Mouse (Mus musculus) heart, embryonic 13.5 days (tissue): Measurements from ENCODE around the gene Tcf7l2. TPM values are rescaled to one million over a fixed set of nuclear protein-coding genes. Genes with fewer than 3 reads are reported as not detected.

Experiments used
- ATAC-seq: fragments of 200-750 bp; cut with Nextera tagmentation; 2 replicates; pipeline ENCODE4 v1.8.0; 2017; ENCODE audit warnings: moderate TSS enrichment; ENCODE audit not compliant: insufficient number of reproducible peaks, low FRiP score, low TSS enrichment; ENCODE audit errors: extremely low read depth
- H3K27ac ChIP-seq: fragments of 300-500 bp; sonication (generic); replicated peaks from 2 replicates; pipeline ENCODE4 v1.5.1; 2015; ENCODE audit warnings: moderate library complexity, mild to moderate bottlenecking, inconsistent platforms
- H3K27me3 ChIP-seq: fragments of 300-500 bp; sonication (generic); replicated peaks from 2 replicates; pipeline ENCODE4 v1.6.1; 2015; ENCODE audit warnings: mild to moderate bottlenecking, inconsistent platforms
- H3K36me3 ChIP-seq: fragments of 300-500 bp; sonication (generic); 2 replicates; pipeline ENCODE4 v1.6.1; 2015; ENCODE audit warnings: mild to moderate bottlenecking, inconsistent platforms
- H3K4me1 ChIP-seq: fragments of 300-500 bp; sonication (generic); 2 replicates; pipeline ENCODE4 v1.6.1; 2015; ENCODE audit warnings: inconsistent platforms
- H3K4me2 ChIP-seq: fragments of 300-500 bp; sonication (generic); 2 replicates; pipeline ENCODE4 v1.6.1; 2015; ENCODE audit warnings: inconsistent platforms, mild to moderate bottlenecking, moderate library complexity
- H3K4me3 ChIP-seq: fragments of 300-500 bp; sonication (generic); 2 replicates; pipeline ENCODE4 v1.5.1; 2015; ENCODE audit warnings: moderate library complexity, mild to moderate bottlenecking, inconsistent platforms
- H3K9ac ChIP-seq: fragments of 300-500 bp; sonication (generic); 2 replicates; pipeline ENCODE4 v1.6.1; 2015; ENCODE audit warnings: inconsistent platforms, mild to moderate bottlenecking, moderate library complexity
- H3K9me3 ChIP-seq: fragments of 300-500 bp; sonication (generic); 2 replicates; pipeline ENCODE4 v1.6.1; 2016; ENCODE audit warnings: inconsistent platforms
- WGBS: fragments of 180-500 bp; shearing (Covaris S2); methylation state at CpG from one replicate; pipeline ENCODE4 v1.1.7; 2015; ENCODE audit warnings: mixed read lengths; 5-methylcytosine and 5-hydroxymethylcytosine counted together
- polyA plus RNA-seq: library from polyadenylated mRNA; unstranded; fragments of >200 nt; fragmentation: Nextera tagmentation; extraction: Ambion mirVana; gene quantifications from 2 replicates; pipeline ENCODE4 v1.2.1, GENCODE M21; 2015

Tcf7l2 gene
- polyA plus RNA-seq, 1 experiment from 2014 or later: 42.6 TPM

DNA sequence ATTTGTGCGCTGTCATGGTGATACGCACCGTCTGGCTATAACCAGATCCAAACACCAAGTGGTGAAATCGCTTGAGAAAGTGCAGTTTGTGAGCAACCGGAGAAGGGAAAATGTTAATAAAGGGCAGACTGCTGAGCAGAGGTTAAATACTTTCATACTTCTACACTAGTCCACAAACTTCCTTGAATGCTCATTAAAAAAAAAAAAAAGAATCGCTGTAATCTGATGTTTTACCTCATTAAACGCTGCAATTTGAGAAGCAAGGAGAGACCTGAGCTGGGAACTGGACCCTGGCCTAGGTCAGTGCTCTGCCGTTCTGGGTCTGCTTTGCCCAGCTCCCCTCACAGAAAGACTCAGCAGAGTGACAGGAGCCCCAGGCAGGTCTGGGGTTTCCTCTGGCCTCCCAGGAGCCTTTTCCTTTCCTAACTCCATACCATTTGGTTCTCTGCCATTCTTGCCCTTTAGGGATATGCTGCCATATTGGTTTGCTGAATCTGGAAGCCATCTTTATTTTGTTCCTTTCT is 33.5 kb upstream of the Tcf7l2 start:
- H3K4me2 ChIP-seq: no peak overlapping the region
- no peaks in the 10 kb centered on the region for H3K4me1 ChIP-seq
- 85% methylated on average over 8 of the region's 8 CpGs for WGBS
- H3K27me3 ChIP-seq: no peaks in the 10 kb centered on the region; the same call in 1 of the 2 replicates
- H3K27ac ChIP-seq: no peak overlapping the region
- no peak overlapping the region for H3K4me3 ChIP-seq
- no peaks in the 10 kb centered on the region for H3K9me3 ChIP-seq
- H3K9ac ChIP-seq: no peak overlapping the region
- ATAC-seq: no peak
- no peaks in the 10 kb centered on the region for H3K36me3 ChIP-seq

GRCm38 (mm10) chr19:55710841-55711240 is 30.8 kb upstream of the Tcf7l2 start:
- H3K9ac ChIP-seq: no peak overlapping the region
- no peak for ATAC-seq
- H3K27ac ChIP-seq: no peak overlapping the region
- H3K27me3 ChIP-seq: no peaks in the 10 kb centered on the region; the same call in 1 of the 2 replicates
- no peak overlapping the region for H3K4me2 ChIP-seq
- H3K4me3 ChIP-seq: no peak overlapping the region
- H3K36me3 ChIP-seq: no peaks in the 10 kb centered on the region
- WGBS: 73% methylated on average over 5 of the region's 5 CpGs
- H3K9me3 ChIP-seq: no peaks in the 10 kb centered on the region
- no peaks in the 10 kb centered on the region for H3K4me1 ChIP-seq

DNA sequence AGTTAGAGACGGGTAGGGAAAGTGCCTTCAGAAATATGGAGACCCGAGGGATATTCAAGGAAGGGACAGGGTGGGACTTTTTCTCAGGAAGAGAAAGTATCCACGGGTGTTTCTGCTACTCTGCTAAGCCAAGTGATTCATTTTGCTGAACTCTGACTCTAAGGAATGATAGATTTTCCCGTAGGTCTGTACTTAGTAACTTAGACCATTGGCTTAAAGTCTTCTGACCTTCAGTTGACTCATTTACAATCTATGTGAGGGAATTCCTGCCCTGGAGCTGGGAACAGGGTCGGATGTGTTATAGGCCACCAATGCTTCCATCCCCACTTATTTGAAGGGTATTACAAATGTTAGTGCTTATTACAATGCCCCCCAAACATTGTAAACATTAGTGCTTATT is 29.9 kb upstream of the Tcf7l2 start:
- H3K27ac ChIP-seq: no peak overlapping the region
- H3K9ac ChIP-seq: no peak overlapping the region
- no peaks in the 10 kb centered on the region for H3K4me1 ChIP-seq
- H3K27me3 ChIP-seq: no peaks in the 10 kb centered on the region; the same call in 1 of the 2 replicates
- H3K4me3 ChIP-seq: no peak overlapping the region
- H3K36me3 ChIP-seq: no peaks in the 10 kb centered on the region
- WGBS: 75% methylated on average over 5 of the region's 5 CpGs
- H3K9me3 ChIP-seq: no peaks in the 10 kb centered on the region
- no peak overlapping the region for H3K4me2 ChIP-seq
- ATAC-seq: no peak

DNA sequence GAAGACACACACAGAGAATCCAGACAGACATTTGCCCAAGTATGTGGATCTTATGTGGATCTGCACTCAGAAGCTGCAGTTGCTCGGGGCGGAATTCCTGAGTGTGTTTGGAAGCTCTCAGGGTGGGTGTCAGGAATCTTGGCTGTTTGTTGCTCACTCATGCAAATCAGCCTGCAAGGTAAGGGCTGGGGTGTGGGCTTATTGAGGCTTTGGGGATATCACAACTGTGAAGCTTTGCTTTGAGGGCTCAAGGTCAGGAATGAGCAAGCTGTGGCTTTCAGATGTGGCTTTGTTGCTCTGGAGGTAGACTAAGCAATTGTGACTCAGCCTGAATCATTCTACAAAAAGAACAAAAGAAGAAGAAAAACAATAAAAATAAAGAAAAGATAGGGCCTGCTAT is 28.9 kb upstream of the Tcf7l2 start:
- Histone ChIP-seq H3K4me2 (no peak overlapping the region), H3K9ac (no peak overlapping the region), H3K27ac (no peak overlapping the region), H3K27me3 (no peaks in the 10 kb centered on the region; the same call in 1 of the 2 replicates), H3K4me1 (no peaks in the 10 kb centered on the region), H3K4me3 (no peak overlapping the region), H3K36me3 (no peaks in the 10 kb centered on the region), H3K9me3 (no peaks in the 10 kb centered on the region)
- 72% methylated on average over 2 of the region's 2 CpGs for WGBS
- no peak for ATAC-seq

GRCm38 (mm10) chr19:55714015-55714414 is 27.6 kb upstream of the Tcf7l2 start:
- Histone ChIP-seq H3K4me2 (no peak overlapping the region), H3K9ac (no peak overlapping the region), H3K27me3 (no peaks in the 10 kb centered on the region; the same call in 1 of the 2 replicates), H3K27ac (no peak overlapping the region), H3K36me3 (no peaks in the 10 kb centered on the region), H3K4me3 (no peak overlapping the region), H3K9me3 (no peaks in the 10 kb centered on the region), H3K4me1 (no peaks in the 10 kb centered on the region)
- no peak for ATAC-seq
- WGBS: 51% methylated on average over 4 of the region's 4 CpGs

DNA sequence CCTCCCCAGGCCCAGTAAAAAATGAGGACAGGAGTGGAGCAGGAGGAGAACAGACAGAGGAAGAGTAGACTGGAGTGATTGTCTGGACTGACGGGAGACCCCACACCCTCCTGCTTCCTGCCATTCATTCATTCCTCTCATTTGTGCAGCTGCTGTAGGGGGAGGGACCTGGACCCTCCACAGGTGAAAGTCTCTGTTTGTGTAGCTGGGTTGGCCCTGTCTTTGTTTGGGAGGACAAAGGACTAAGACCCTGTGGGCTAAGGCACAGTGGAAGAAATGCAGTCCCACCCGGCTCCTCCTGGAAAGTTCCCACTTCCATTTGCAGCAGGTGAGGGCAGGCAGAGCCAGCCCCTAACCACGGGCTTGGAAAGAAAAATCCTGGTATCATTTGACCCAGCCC is 27.0 kb upstream of the Tcf7l2 start:
- H3K27ac ChIP-seq: no peak overlapping the region
- WGBS: 58% methylated on average over 3 of the region's 3 CpGs
- no peaks in the 10 kb centered on the region; the same call in 1 of the 2 replicates for H3K27me3 ChIP-seq
- no peak overlapping the region for H3K4me2 ChIP-seq
- H3K36me3 ChIP-seq: no peaks in the 10 kb centered on the region
- no peak overlapping the region for H3K4me3 ChIP-seq
- ATAC-seq: no peak
- H3K9ac ChIP-seq: no peak overlapping the region
- H3K9me3 ChIP-seq: no peaks in the 10 kb centered on the region
- H3K4me1 ChIP-seq: no peaks in the 10 kb centered on the region

- H3K27ac ChIP-seq: no peak overlapping the region
- no peak for ATAC-seq
- no peak overlapping the region for H3K4me2 ChIP-seq
- H3K9ac ChIP-seq: no peak overlapping the region
- no peaks in the 10 kb centered on the region for H3K9me3 ChIP-seq
- no peaks in the 10 kb centered on the region for H3K36me3 ChIP-seq
- H3K4me3 ChIP-seq: no peak overlapping the region
- no peaks in the 10 kb centered on the region for H3K27me3 ChIP-seq
- 63% methylated on average over 6 of the region's 6 CpGs for WGBS
- H3K4me1 ChIP-seq: peaks cover 8% of the 10 kb centered on the region
Observed at GRCm38 (mm10) chr19:55719083-55719482, 22.5 kb upstream of the Tcf7l2 start.

GRCm38 (mm10) chr19:55719524-55720408 is 21.9 kb upstream of the Tcf7l2 start:
- Histone ChIP-seq H3K9me3 (no peaks in the 10 kb centered on the region), H3K4me1 (peaks cover 8% of the 10 kb centered on the region), H3K27ac (no peak overlapping the region), H3K36me3 (no peaks in the 10 kb centered on the region), H3K4me3 (no peak overlapping the region), H3K9ac (no peak overlapping the region), H3K27me3 (no peaks in the 10 kb centered on the region), H3K4me2 (no peak overlapping the region)
- no peak for ATAC-seq
- WGBS: 74% methylated on average over 20 of the region's 20 CpGs

GRCm38 (mm10) chr19:55720409-55721092 is 21.1 kb upstream of the Tcf7l2 start:
- Histone ChIP-seq H3K9me3 (no peaks in the 10 kb centered on the region), H3K36me3 (no peaks in the 10 kb centered on the region), H3K4me3 (no peak overlapping the region), H3K4me2 (no peak overlapping the region), H3K9ac (no peak overlapping the region), H3K27ac (no peak overlapping the region), H3K4me1 (peaks cover 8% of the 10 kb centered on the region), H3K27me3 (no peaks in the 10 kb centered on the region)
- ATAC-seq: no peak
- WGBS: 69% methylated on average over 16 of the region's 16 CpGs

DNA sequence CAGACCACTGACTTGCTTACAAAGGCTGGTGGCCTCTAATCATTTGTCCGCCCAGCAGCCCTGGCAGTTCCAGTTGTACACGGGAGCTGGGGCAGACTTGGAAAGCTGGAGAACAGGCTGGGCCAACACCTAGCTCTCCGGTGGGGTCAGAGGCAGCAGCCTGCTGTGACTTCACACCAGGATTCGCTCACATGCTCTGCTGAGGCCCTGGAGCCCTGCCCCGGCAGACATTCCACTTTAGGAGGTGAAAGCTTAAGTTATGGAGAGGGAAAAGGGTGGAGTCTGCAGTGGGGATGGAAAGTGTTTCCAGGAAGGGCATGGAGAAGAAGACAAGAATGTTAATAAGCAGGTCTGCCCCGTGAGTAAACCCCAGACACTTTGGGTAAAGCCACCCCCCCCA is 19.2 kb upstream of the Tcf7l2 start:
- peaks cover 8% of the 10 kb centered on the region for H3K4me1 ChIP-seq
- H3K36me3 ChIP-seq: no peaks in the 10 kb centered on the region
- 21% methylated on average over 6 of the region's 6 CpGs for WGBS
- no peak overlapping the region for H3K4me2 ChIP-seq
- ATAC-seq: no peak
- H3K4me3 ChIP-seq: no peak overlapping the region
- H3K27ac ChIP-seq: no peak overlapping the region
- no peaks in the 10 kb centered on the region for H3K9me3 ChIP-seq
- H3K9ac ChIP-seq: no peak overlapping the region
- H3K27me3 ChIP-seq: no peaks in the 10 kb centered on the region

DNA sequence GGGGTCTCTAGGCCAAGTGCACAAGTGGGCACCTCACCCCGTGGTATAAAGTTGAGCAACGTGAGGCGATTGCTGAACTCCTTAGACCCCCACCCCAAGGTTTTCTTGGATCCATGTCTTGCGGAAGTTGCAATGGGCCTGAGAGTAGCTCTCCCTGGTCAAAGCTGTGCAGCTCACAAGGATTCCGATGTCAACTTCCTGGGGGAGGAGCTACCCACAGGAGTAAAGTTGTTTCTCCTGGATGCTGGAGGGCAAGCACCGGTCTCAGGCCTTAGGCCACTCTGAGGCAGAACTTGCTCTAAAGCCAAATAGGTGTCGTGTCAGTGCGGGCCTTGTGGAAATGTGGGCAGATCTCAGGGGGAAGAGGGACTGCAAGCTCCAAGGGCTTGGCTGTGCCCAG is 12.2 kb upstream of the Tcf7l2 start:
- 69% methylated on average over 8 of the region's 8 CpGs for WGBS
- Histone ChIP-seq H3K27ac (no peak overlapping the region), H3K9ac (no peak overlapping the region), H3K9me3 (no peaks in the 10 kb centered on the region), H3K4me3 (no peak overlapping the region), H3K4me2 (no peak overlapping the region), H3K36me3 (no peaks in the 10 kb centered on the region), H3K27me3 (no peaks in the 10 kb centered on the region), H3K4me1 (peaks cover 8% of the 10 kb centered on the region)
- no peak for ATAC-seq
